Mouse (Mus musculus) Patski (cell line): ENCODE results near the gene Slc26a10. TPM values are rescaled to one million over a fixed set of nuclear protein-coding genes. Genes with fewer than 3 reads are reported as not detected.

Experiments used
- ATAC-seq: fragments of 100-300 bp; one replicate; pipeline ENCODE4 v1.8.0; 2021
- CTCF ChIA-PET: fragments of 350-600 bp; sonication (Branson Sonifier 250); formaldehyde crosslinking; loops from one replicate; lab custom pipeline; 2022; ENCODE audit warnings: inconsistent platforms; lab: Charles Lee
- POLR2A ChIA-PET: fragments of 350-600 bp; sonication (Branson Sonifier 250); formaldehyde crosslinking; loops from one replicate; lab custom pipeline; 2022; ENCODE audit warnings: antibody characterized with exemption, inconsistent platforms; lab: Charles Lee
- DNase-seq: peaks from one replicate; pipeline ENCODE4 v3.0.0-alpha.2; 2011; ENCODE audit warnings: low read depth, low spot score
- H3K27me3 ChIP-seq: fragments of 371-371 bp; one replicate; pipeline ENCODE4 v1.5.1; 2021
- CTCF ChIP-seq: fragments of 100-300 bp; IDR thresholded peaks from one replicate; pipeline ENCODE4 v1.5.1; 2021
- in situ Hi-C: fragments of 300-500 bp; cut with MboI; formaldehyde crosslinking; loops from 3 replicates; pipeline ENCODE4 v1.11.1; 2018; ENCODE audit warnings: low pct_unique_long_range_greater_than_20kb, mixed read lengths
- polyA plus RNA-seq: library from polyadenylated mRNA; unstranded; gene quantifications from one replicate; pipeline ENCODE4 v1.2.3, GENCODE M21; 2021

Gene Slc26a10
- polyA plus RNA-seq, 1 experiment from 2014 or later = 0.85 TPM

GRCm38 (mm10) chr10:127127711-127128279 lies 52.6 kb downstream of the Slc26a10 start:
- DNase-seq (no peak), ATAC-seq (no peak)
- CTCF ChIA-PET = interaction anchor here (1.0 to 1.8 kb wide), 3 partner anchors 42 to 111 kb away, joined by 3 to 7 read pairs (median 4); no protein-coding TSS in a partner anchor
- no peaks in the 10 kb centered on the region for H3K27me3 ChIP-seq
- no peak for TF ChIP-seq CTCF
- POLR2A ChIA-PET = no interaction called here
- in situ Hi-C loops = loop anchor here (5.0 kb wide), 2 partner anchors 45 to 100 kb away; no protein-coding TSS in a partner anchor

- ATAC-seq (no peak), DNase-seq (no peak)
- no peaks in the 10 kb centered on the region for H3K27me3 ChIP-seq
- ChIA-PET POLR2A (no interaction called here), CTCF (interaction anchor here (0.7 to 1.8 kb wide), 3 partner anchors 19 to 45 kb away, joined by 3 to 7 read pairs (median 3); no protein-coding TSS in a partner anchor)
- in situ Hi-C loops = loop anchor here (5.0 kb wide), 2 partner anchors 46 to 101 kb away; no protein-coding TSS in a partner anchor
- TF ChIP-seq CTCF = no peak
Measured at GRCm38 (mm10) chr10:127126579-127126978, 53.9 kb downstream of the Slc26a10 start.

GRCm38 (mm10) chr10:127125210-127126001 lies 55.0 kb downstream of the Slc26a10 start:
- in situ Hi-C loops = loop anchor here (5.0 kb wide), 2 partner anchors 47 to 102 kb away; no protein-coding TSS in a partner anchor
- peak; percentile 85 for TF ChIP-seq CTCF
- ATAC-seq (no peak), DNase-seq (no peak)
- H3K27me3 ChIP-seq = no peaks in the 10 kb centered on the region
- ChIA-PET POLR2A (interaction anchor here (0.7 kb wide), 1 partner anchor 60 kb away, joined by 3 read pairs; no protein-coding TSS in a partner anchor), CTCF (interaction anchor here (0.9 to 4.0 kb wide), 7 partner anchors 8 to 103 kb away, joined by 3 to 41 read pairs (median 4); no protein-coding TSS in a partner anchor)

- DNase-seq = no peak
- ATAC-seq = no peak
- CTCF ChIA-PET = interaction anchor here (0.7 to 4.0 kb wide), 10 partner anchors 9 to 105 kb away, joined by 3 to 41 read pairs (median 4); no protein-coding TSS in a partner anchor
- peak; percentile 83 for TF ChIP-seq CTCF
- POLR2A ChIA-PET = interaction anchor here (1.1 kb wide), 1 partner anchor 40 kb away, joined by 4 read pairs; no protein-coding TSS in a partner anchor
- in situ Hi-C loops = no loop called here
- H3K27me3 ChIP-seq = no peaks in the 10 kb centered on the region
Measured at GRCm38 (mm10) chr10:127123436-127123805, 57.0 kb downstream of the Slc26a10 start.

GRCm38 (mm10) chr10:127122784-127123435 lies 57.5 kb downstream of the Slc26a10 start:
- CTCF ChIA-PET = interaction anchor here (0.9 to 4.0 kb wide), 9 partner anchors 8 to 106 kb away, joined by 3 to 41 read pairs (median 4); no protein-coding TSS in a partner anchor
- in situ Hi-C loops = no loop called here
- no peak for TF ChIP-seq CTCF
- DNase-seq = no peak
- no peaks in the 10 kb centered on the region for H3K27me3 ChIP-seq
- POLR2A ChIA-PET = interaction anchor here (1.1 kb wide), 1 partner anchor 41 kb away, joined by 4 read pairs; no protein-coding TSS in a partner anchor
- no peak for ATAC-seq

GRCm38 (mm10) chr10:127122018-127122417 lies 58.4 kb downstream of the Slc26a10 start:
- TF ChIP-seq CTCF = no peak
- ChIA-PET CTCF (interaction anchor here (1.5 to 4.0 kb wide), 4 partner anchors 12 to 107 kb away, joined by 3 to 41 read pairs (median 20); no protein-coding TSS in a partner anchor), POLR2A (interaction anchor here (0.5 kb wide), 1 partner anchor 329 kb away, joined by 4 read pairs; no protein-coding TSS in a partner anchor)
- H3K27me3 ChIP-seq = no peaks in the 10 kb centered on the region
- ATAC-seq = no peak
- DNase-seq = no peak
- in situ Hi-C loops = no loop called here

Other genes with a start within 250 kb of the Slc26a10 start
- gene Ctdsp2, start 201.9 kb downstream of the Slc26a10 start, polyA plus RNA-seq = 101 TPM
- 0.09 TPM for gene Avil, start 179.9 kb downstream of the Slc26a10 start, polyA plus RNA-seq
- 61.7 TPM for gene Tsfm, start 149.8 kb downstream of the Slc26a10 start, polyA plus RNA-seq
- 15.8 TPM for gene Mettl1, start 139.2 kb downstream of the Slc26a10 start, polyA plus RNA-seq
- gene Eef1akmt3, start 139.1 kb downstream of the Slc26a10 start, polyA plus RNA-seq = 0.44 TPM
- 0.51 TPM for gene Cyp27b1, start 132.4 kb downstream of the Slc26a10 start, polyA plus RNA-seq
- 28.6 TPM for gene March9, start 120.5 kb downstream of the Slc26a10 start, polyA plus RNA-seq
- 669 TPM for gene Cdk4, start 117.1 kb downstream of the Slc26a10 start, polyA plus RNA-seq
- 116 TPM for gene Tspan31, start 110.4 kb downstream of the Slc26a10 start, polyA plus RNA-seq
- 1.4 TPM for gene Agap2, start 105.4 kb downstream of the Slc26a10 start, polyA plus RNA-seq
- 173 TPM for gene Os9, start 59.5 kb downstream of the Slc26a10 start, polyA plus RNA-seq
- gene B4galnt1, start 15.4 kb downstream of the Slc26a10 start, polyA plus RNA-seq = 112 TPM
- gene Arhgef25, start 9.4 kb upstream of the Slc26a10 start, polyA plus RNA-seq = 106 TPM
- 155 TPM for gene Dtx3, start 15.1 kb upstream of the Slc26a10 start, polyA plus RNA-seq
- 76.8 TPM for gene Pip4k2c, start 30.9 kb upstream of the Slc26a10 start, polyA plus RNA-seq
- gene Kif5a, start 82.7 kb upstream of the Slc26a10 start, polyA plus RNA-seq = 0.44 TPM
- gene Dctn2, start 85.7 kb upstream of the Slc26a10 start, polyA plus RNA-seq = 307 TPM
- gene Mbd6, start 108.4 kb upstream of the Slc26a10 start, polyA plus RNA-seq = 55.1 TPM
- gene Mars, start 131.1 kb upstream of the Slc26a10 start, polyA plus RNA-seq = 152 TPM
- not detected for gene Arhgap9, start 141.3 kb upstream of the Slc26a10 start, polyA plus RNA-seq
- gene Gli1, start 161.3 kb upstream of the Slc26a10 start, polyA plus RNA-seq = 0.23 TPM
- 0.01 TPM for gene Inhbe, start 173.8 kb upstream of the Slc26a10 start, polyA plus RNA-seq
- gene Inhbc, start 189.8 kb upstream of the Slc26a10 start, polyA plus RNA-seq = not detected
- gene R3hdm2, start 199.7 kb upstream of the Slc26a10 start, polyA plus RNA-seq = 98.4 TPM